Mouse (Mus musculus): ENCODE results near the gene Umad1.

Umad1 gene

DNA sequence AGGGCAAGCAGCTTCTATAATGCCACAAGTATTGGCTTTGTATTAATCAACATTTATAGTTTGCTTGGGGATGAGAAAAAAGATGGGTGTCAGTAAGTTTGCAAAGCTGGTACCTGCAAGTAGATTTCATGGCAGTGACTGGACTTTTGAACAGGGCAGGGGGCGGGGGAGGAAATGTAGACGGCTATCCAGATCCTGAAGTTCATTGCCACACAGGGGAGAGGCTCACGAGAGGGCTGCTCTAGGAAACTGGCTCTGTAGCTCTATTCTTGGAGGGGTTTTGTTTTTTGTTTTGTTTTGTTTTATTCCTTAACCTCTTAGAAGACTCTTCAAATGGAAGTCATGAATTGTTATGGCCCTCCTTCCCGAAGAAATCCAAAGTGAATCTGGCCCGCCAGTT lies 162.3 kb downstream of the Umad1 start:
- no peak for DNase-seq

DNA sequence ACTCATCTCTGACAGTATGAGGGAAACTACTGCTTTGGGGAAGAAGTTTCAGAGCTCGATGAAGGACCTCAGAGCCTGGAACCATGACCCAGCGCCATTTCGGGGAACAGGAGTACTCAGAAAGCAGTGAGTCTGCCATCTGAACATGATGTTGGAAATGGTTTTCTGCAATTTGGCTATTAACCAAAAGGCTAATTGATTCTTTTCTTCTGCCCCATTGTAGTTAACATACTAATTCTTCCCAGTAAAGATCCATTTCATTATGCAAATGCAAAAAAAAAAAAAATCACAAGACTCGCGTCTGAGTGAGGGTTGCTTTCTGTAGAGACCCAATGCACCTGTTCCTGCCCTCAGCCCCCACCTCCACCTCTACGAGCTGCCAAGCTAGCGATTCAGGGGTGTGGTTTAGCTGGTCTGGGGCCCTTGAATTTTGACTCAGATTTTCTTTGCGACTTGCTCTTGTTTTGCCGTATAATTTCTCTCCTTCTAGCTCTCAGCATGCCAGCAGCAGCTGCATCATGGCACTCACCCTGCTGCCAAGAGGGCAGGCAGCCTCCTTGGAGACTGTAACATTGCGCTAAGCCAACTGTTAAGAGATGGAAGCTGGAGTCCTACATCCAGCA lies 163.0 kb downstream of the Umad1 start:
- DNase-seq = peak; percentile 66

DNA sequence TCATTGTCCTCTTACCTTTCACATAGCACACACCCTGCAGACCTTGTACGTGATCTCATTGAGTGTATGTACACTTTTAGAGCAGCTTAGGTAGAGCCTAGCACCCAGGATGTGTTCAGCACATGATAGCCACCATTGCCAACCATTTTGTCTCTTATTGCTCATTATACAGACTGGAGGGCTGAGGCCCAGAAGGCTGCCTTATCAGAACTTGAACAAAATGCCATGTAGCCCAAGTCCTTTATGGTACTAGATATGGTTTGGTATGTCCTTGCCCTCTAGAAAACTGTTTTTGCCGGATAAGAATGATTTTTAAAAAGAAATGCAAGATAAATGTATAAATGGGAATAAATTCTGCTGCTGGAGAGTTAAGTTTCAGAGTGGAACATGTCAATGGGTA lies 164.1 kb downstream of the Umad1 start:
- no peak for DNase-seq

DNA sequence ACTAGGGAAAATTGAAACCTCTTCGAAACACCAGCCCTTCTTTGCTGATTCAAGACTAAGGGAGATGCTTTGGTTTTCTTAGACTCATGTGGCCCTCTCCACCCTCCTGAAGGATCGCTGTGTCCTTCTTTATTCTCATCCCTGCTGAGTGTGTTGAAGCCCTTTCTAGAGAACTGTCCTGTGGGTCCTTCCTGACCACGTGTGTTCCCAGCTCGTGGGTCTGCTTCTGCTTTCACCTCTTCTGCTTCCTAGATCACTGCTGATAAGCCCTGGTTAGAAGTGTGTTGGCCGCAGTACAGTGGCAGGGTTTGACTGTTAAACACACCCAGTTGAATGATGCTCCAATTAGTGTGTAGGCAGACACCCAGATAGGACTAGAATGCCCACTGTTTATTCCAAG lies 168.6 kb downstream of the Umad1 start:
- DNase-seq = no peak

DNA sequence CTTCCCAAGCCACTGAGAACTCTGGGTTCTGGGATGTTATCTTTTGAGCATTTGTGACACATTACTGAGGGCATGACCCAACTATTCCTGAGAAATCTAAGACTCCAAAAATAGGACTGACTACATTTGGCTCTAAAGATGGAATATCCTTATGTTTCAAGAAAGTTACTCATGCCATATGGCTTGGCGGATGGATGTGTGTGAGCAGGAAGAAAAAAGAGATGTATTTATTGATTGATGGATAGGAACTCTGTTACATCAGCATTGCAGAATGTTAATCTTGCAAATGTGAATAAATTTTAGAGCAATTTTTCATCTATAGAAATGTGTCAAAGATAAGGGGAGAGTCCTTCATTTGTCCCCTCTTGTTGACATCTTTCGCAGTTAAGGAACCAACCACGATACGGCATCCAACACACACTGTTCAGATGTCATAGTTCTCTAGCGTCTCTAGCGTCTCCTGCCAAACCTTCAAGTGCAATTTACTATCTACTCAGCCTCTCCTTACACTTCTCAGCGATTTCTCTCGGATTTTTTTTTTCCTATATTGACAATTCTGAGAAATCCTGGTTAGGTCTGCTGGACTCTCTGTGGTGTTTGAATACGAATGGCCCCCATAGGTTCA lies 171.6 kb downstream of the Umad1 start:
- DNase-seq = no peak

DNA sequence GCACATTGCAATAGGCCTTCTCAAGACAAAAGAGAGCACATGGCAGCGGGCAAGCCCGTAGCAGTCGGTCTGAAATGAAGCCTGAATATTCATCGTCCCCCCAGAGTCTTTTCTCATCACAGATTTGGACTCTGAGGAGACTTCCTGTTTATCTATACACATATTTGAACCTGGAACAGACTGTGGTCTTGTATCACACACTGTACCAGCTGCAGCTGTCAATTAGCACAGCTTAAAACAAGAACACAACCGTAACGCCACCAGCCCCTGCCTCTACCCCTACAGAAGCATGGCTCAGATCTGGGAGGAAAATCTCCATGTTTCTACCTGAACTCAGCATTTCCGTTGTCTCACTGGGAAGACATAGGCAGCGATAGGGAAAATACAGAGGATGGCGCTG lies 174.1 kb downstream of the Umad1 start:
- peak; percentile 47 for DNase-seq

DNA sequence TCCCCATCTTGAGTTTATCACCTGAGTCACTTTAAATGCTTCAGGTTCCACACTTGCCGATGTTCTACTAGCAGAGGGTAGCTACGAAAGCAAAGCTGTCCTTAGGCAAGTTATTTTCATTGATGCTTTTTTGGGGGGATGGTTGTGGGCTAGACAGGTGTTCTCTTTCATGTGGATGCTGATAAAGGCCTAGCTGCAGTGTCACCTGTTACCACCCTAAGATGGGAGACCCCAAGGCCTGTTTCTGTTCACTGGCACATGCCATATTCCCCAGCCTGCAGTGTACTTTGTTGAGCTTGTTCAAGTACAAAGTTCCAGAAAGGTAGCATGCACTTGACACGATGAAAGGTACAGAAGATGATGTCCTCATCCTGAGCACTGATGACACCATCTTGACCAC lies 178.8 kb downstream of the Umad1 start:
- DNase-seq = peak; percentile 53

DNA sequence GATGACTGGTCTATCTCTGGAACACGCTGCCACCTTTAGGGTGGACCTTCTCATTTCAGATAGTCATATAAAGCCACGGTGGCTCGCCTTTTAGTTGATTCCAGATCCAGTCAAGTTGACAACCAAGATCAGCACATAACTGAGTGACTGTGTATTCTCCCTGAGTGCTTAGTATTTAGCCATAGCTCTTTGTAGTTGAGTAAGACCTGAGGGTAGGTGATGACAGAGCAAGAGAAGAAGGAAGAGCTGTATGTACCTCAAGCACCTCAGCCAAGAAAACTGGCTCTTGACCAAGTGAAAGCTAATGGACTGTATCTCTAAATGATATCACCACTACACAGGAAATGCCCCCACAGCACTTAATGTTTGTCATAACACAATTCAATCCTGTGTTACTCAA lies 182.7 kb downstream of the Umad1 start:
- DNase-seq = no peak

DNA sequence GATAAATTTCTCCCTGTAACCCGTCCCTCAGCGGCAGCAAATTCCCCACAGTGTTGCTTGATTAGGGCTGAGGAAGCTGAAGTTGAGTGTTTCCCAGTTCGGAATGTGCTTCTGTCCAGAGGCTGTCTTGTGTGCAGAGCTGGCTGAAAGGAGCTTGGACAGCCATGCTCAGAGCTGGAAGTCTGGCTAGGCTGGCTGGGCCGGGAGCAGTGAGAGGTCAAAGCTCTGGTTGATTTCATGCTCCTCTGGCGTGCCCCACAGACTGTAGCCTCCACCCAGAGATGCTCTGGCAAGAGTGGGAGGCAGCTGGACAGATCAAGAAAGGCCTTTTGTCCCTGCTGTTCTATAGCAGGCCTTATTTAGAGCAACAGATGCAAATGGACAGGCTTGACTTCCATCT lies 187.7 kb downstream of the Umad1 start:
- DNase-seq = no peak

DNA sequence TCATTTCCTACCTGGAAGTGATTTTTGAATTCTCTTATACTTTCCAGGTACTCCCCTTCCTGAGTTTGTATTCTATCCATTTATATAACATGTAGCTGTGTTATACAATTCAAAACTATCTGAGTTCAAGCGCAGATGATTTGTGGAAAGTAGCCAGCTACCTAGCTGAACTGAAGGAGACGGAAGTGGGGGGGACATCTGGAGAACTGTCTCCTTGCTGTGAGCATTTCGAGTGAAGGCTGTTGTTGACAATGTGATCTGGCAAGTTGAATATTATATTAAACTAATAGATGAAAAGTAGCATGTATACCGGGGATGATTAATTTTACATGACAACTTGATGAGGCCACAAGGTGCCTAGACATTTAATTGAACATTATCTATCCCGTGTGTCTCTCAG lies 196.5 kb downstream of the Umad1 start:
- no peak for DNase-seq

DNA sequence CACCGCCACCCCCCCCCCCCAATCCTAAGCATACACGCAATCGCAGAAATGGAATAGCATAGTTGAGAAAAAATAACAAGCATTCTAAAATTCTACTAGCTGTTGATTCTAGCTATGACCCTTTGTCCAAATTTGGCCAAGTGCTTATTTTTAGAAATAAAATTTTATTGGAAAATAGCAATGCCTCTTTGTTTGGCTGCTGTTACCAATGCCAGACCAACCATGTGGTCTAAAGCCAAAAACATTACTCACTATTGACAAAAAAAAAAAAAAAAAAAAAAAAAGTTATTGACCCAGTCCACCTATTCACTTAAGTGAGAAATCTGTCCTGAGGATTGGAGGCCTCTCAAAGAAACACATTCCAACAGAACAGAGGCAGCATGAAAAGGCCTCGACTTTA lies 199.5 kb downstream of the Umad1 start:
- no peak for DNase-seq

DNA sequence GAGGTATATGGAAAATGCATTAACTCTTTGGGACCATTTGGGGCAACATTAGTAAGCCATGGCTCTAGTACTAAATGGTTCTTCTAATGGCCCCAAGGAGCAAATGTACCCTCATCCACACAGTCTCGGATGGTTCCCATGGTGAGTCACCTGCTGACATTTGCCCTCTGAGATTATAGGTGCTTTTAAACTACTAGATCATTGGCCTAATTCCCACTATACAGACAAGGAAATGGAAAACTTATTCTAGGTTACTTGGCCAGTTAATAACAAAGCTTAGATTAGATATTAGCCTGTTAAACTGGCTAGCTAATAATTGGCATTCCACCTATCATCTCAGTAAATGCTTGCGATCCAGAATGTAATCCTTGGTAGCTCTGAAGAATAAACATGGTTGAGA lies 203.4 kb downstream of the Umad1 start:
- no peak for DNase-seq

DNA sequence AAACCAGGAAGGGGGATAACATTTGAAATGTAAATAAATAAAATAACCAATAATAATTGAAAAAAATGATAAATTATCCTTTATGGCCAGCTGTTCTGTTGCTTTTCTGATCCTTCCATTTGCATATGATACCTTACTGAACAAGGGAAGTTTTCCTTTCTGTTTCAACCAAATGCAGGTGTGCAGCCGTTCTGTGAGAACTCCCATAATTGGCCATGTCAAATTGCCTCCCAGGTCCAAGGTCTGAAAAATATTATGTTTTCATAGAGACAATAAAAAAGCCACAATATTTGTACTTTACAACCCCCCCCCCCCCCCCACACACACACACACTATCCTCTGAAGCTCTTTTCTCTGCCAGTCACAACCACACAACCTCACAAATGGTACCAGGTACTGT lies 206.3 kb downstream of the Umad1 start:
- DNase-seq = no peak

DNA sequence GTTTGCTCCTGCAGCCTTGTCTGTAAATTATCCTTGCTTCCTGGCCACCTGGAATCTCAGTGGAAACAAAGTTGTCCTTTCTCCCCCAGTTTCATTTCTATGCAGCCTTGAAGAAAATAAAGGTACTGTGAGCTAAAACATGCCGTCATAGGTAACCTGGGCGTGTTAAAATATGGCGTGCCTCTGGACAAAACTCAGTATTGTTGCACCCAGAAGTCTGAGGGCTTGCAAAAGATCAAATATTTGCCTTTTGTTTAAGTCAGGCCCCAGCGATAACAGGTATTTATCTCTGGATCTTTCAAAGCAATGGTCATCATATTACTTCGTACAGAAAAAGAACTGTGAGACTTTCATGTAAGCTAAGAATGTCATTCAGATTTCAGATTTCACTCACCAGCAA lies 206.9 kb downstream of the Umad1 start:
- no peak for DNase-seq

DNA sequence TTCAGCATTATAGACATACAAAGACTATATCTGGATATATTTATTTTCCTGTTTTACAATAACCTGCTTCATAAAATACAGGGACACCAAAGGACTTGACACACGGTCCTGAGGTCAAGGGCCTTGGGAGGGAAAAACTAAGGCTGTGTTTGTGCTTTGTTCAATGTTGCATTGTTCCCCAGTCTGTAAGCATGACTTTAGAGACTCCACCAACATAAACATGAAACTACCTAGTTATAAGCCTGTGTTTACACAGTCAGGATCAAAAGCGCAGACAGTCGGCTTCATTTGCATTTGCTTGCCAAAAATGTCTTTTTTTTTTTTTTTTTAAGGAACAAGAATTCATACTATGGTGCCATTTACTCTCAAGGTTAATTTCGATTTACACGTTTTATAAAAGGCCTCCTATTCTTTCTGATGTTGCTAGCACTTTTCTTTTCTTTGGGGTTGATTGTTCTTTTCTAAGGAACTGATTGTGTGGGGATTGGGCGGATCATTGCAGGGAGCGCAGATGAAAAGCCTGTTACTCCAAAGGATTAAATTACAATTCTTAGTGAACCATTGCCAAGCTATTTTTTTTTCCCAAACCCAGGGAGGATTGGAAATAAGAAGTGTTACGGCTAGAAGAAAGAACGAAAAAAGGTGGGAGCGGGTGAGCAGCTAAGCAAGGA lies 208.7 kb downstream of the Umad1 start:
- DNase-seq = no peak

DNA sequence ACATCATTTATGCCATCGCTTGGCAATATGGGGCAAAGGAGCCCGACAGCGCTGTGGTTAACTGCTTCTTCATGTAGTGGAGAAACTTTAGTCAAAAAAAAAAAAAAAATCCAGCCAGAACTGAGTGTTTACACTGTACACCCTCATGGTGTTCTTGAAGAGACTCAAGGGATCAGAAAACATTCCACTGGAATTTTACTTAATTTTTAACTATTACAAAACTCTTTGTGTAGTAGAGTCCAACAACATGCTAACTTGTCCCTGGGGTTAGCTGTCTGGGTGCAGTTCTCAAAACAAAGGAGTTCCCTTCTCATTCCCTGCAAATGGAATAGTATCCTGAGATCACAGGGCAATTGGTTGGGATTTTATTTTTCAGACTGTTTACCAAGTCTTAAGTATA lies 210.8 kb downstream of the Umad1 start:
- no peak for DNase-seq

DNA sequence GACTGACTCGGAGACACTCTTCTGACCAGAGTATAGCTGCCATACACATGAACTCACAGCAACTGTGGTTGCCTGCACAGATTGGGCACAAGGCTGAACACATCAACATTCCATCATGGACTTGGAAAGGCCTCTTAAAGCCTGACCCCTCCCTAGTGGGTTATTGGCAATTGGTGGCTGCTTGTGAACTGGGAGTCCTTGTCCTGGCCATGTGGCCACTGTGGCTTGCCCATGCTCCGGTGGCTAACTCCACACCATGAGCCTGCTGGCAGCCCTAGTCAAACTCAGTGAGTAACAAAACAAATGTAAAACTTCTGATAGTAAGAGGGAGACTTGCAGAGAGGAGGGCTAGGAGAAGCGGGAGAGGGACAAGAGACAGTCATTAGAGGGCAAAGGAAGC lies 213.0 kb downstream of the Umad1 start:
- no peak for DNase-seq

DNA sequence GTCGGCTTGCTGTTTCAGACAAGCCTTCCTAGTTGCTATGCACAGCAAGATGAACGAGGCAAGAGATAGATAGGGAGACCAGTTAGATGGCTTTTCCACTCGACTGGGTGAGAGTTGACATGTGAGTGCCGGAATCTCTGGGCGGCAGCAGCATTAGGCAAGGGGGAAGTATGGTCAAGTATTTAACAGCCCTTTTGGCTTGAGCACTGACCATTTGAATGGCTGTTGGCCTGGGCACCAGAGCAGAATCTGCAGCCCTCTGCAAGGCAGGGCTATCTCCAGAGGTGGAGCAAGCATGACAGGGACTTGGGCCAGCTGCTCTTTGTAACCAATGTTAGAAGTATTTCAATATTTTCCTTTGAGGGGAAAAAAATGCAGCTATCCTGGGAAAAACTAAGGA lies 213.8 kb downstream of the Umad1 start:
- DNase-seq = no peak

DNA sequence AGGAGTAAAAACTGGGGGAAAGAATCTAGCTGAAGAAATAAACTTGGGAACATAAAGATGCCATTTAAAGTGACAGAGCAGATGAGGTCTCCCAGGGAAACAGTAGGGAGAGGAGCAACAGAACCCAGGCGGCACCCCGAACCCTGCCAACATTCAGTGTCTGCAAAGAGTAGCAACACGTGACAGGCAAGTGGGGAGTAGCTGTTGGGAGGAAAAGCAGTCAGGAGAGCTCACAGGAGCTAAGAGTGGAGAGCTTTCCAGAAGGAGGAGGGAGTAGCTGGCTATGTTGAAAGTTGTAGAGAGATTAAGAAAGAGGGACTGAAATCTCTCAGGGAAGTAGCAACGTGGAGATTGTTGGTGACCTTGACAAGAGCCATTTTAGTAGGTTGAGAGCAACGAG lies 214.4 kb downstream of the Umad1 start:
- DNase-seq = no peak

DNA sequence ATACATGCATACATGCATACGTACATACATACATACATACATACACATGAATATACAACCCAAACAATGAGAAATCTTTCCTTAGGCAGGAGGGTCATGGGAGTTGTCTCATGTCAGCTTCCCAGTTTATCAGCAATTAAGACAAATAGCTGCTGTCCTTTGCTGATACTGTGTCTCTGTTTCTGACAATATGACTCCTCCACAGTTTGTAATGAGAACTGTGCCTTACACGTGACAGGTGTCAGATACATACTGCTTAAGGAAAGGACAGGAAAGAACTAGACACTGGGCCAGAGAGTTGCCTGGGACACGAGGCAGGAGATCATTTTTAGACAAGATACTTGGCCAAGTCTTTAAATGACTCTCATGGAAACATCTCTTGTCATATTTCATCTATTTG lies 215.2 kb downstream of the Umad1 start:
- DNase-seq = no peak

DNA sequence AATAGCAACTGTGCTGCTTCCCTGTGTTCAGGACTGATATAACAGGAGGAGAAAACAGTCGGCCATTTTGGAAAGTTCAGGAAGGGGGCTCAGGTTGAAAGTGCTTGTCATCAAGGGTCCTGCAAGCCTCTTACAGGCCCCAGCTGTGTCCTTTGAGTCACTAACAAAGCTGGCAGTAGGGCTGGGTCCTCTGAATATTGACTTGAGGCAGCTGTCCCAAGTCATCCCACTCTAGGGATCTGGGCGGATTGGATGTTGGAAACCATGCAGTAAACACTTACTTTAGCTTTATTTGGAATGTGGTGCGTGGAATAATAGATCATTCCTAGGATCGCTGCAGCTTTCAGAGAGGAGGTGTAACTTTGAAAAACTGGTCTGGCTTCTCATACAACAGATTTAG lies 215.7 kb downstream of the Umad1 start:
- no peak for DNase-seq

DNA sequence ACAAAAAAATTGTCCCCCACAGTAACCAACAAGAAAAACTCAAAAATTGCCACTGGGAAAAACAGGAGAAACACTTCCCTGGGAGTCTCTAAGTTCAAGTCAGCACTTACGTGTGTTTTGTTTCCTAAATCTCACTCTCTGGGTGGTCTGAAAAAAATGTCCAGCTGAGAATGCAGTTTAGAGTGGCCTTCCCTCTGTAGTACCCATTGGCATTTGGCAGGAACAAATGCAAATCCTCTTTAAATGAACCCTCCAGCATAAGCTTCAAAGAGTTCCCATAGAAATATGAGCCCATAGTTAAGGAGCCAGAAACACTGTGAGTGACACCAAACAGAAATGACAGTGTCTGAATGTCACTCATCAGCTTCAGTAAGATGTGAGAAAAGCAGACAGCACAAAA lies 220.1 kb downstream of the Umad1 start:
- no peak for DNase-seq

DNA sequence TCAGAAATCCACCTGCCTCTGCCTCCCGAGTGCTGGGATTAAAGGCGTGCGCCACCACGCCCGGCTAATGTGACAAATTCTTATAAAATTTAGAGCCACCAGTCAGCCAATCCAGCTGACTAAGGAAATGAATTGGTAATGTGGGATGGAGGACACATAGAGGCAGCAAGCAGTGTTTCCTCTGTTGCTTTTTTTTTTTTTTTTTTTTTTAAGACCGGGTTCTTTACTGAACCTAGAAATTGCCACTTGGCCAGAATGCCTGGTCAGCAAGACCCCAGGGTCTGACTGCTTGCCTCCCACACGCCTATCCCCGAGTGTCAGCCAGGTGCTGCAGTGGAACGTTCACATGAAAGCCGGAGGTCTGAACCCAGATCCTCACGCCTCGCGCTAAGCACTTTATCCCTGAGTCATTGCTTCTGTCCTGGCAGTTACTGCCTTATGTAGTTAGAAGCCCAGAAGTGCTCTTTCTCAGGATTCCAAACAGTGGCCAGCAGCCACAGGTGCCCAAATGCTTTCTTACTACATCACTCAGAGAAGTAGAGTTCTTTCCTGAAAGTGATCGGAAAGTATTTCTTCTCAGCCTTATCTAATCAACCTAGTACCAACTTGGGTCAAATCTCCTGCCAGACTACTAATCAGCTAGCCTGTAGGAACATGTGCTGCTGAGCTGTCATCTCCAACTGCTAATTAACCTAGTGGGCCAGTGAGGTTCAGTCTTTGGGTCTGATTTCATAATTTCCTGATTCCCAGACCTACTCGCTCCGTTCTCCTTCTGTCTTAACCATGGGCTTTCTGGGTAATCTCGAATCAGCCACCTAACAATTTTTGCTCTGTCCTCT lies 225.6 kb downstream of the Umad1 start:
- DNase-seq = peak; percentile 64

All from thymus, postnatal 25 days (tissue).